ENCODE assay signal across 25 mouse cellular contexts in the genomic region with DNA sequence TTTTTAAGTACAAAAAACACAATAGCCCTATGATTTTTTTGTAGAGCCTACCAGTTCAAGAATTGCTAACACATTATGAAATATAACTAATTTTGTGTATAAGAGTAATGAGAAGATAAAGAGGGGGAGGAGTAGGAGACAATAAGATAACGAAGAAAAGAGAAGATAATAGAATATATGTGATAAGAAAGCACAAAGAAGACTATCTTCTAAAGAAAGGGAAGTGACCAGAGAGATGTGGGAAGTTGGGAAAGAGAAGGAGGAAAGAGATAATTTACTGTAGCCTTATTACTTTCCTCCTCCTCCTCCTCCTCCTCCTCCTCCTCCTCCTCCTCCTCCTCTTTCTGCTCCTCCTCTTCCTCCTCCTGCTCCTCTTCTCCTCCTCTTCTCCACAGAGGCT.
"Had no signal": no experiment of that assay in that cellular context is flagged by ENCODE, and none has a peak within 500 bp of the region (broad histone marks: within the 10 kb centered on the region; RNA-seq: fewer than 3 reads in every experiment).

No protein-coding gene starts in this region.

- H3K27me3 ChIP-seq: embryonic facial prominence, embryonic 12.5 days; embryonic facial prominence, embryonic 13.5 days; embryonic facial prominence, embryonic 15.5 days; forebrain, embryonic 12.5 days; forebrain, embryonic 13.5 days; forebrain, embryonic 15.5 days had no signal

- H3K4me3 ChIP-seq: embryonic facial prominence, embryonic 10.5 days; embryonic facial prominence, embryonic 12.5 days; embryonic facial prominence, embryonic 13.5 days; embryonic facial prominence, embryonic 15.5 days; erythroblast, embryonic 14.5 days; forebrain, embryonic 10.5 days; forebrain, embryonic 12.5 days; forebrain, embryonic 13.5 days; forebrain, embryonic 15.5 days; gastrocnemius, adult 2 months; heart, adult 2 months had no signal

- DNase-seq: cerebellum, adult 9-10 months; cerebellum, adult 9-11 months; cerebellum, postnatal 10 days; cerebellum, postnatal 14 days; cerebellum, postnatal 25 days; cerebellum, postnatal 36 days; embryo, embryonic 11 days; forebrain, postnatal 0 days; gastrocnemius, adult 2 months; gastrocnemius, postnatal 10 days; gastrocnemius, postnatal 14 days; gastrocnemius, postnatal 25 days; gastrocnemius, postnatal 36 days; heart, adult 11 months; heart, adult 18-20 months; heart, adult 2 months had no signal

- H3K27ac ChIP-seq: embryonic facial prominence, embryonic 10.5 days; embryonic facial prominence, embryonic 12.5 days; embryonic facial prominence, embryonic 13.5 days; embryonic facial prominence, embryonic 15.5 days; forebrain, embryonic 10.5 days; forebrain, embryonic 12.5 days; forebrain, embryonic 13.5 days; forebrain, embryonic 15.5 days; gastrocnemius, adult 2 months; heart, adult 2 months had no signal

- H3K9me3 ChIP-seq: embryonic facial prominence, embryonic 10.5 days; embryonic facial prominence, embryonic 12.5 days; embryonic facial prominence, embryonic 13.5 days; embryonic facial prominence, embryonic 15.5 days; forebrain, embryonic 10.5 days; forebrain, embryonic 12.5 days; forebrain, embryonic 13.5 days; forebrain, embryonic 15.5 days had no signal

- H3K4me1 ChIP-seq: embryonic facial prominence, embryonic 10.5 days; embryonic facial prominence, embryonic 12.5 days; embryonic facial prominence, embryonic 13.5 days; embryonic facial prominence, embryonic 15.5 days; forebrain, embryonic 10.5 days; forebrain, embryonic 12.5 days; forebrain, embryonic 13.5 days; forebrain, embryonic 15.5 days had no signal

- H3K36me3 ChIP-seq: embryonic facial prominence, embryonic 10.5 days; embryonic facial prominence, embryonic 12.5 days; embryonic facial prominence, embryonic 13.5 days; embryonic facial prominence, embryonic 15.5 days; forebrain, embryonic 10.5 days; forebrain, embryonic 12.5 days; forebrain, embryonic 15.5 days had no signal

- H3K9ac ChIP-seq: embryonic facial prominence, embryonic 12.5 days; embryonic facial prominence, embryonic 13.5 days; embryonic facial prominence, embryonic 15.5 days; forebrain, embryonic 12.5 days; forebrain, embryonic 13.5 days; forebrain, embryonic 15.5 days; forebrain, postnatal 0 days had no signal
